Mouse (Mus musculus): ENCODE data around the gene Serping1. TPM values are rescaled to one million over a fixed set of nuclear protein-coding genes. Genes with fewer than 3 reads are reported as not detected.
"Not testable (repeated sequence)": the region's sequence is repeated elsewhere in the genome, so short reads cannot be mapped to it uniquely, and the experiment has no call there.

Gene Serping1
- 10 to 100 TPM; 46.7 to 59.3 TPM for total RNA-seq (2021)
- long read RNA-seq, experiment 1, transcript Serping1-201 (8 exons, 1,768 nt), result major isoform, 6 of 67 reads
- long read RNA-seq, experiment 1, partial matches to known transcripts, result 48 of 67 reads
- long read RNA-seq, experiment 1, other reads (novel, unspliced or antisense), result 13 of 67 reads
- long read RNA-seq, experiment 2, transcript Serping1-201 (8 exons, 1,768 nt), result major isoform, 14 of 114 reads
- long read RNA-seq, experiment 2, partial matches to known transcripts, result 96 of 114 reads
- long read RNA-seq, experiment 2, other reads (novel, unspliced or antisense), result 4 of 114 reads

GRCm38 (mm10) chr2:84775241-84775640, at the start of gene Serping1:
Gene Serping1 (minus strand): TSS chr2:84775444.
- peak; percentile 17 for DNase-seq

GRCm38 (mm10) chr2:84823237-84823636, 48.0 kb upstream of the Serping1 start:
- DNase-seq, result no peak

- DNase-seq, result no peak
Observed at GRCm38 (mm10) chr2:84822552-84822951, 47.3 kb upstream of the Serping1 start, which contains the start of gene Smtnl1. Gene Smtnl1 (minus strand): TSS chr2:84822652.

GRCm38 (mm10) chr2:84819861-84820260, 44.6 kb upstream of the Serping1 start:
- DNase-seq, result peak; percentile 41

GRCm38 (mm10) chr2:84812676-84813075, 37.4 kb upstream of the Serping1 start:
- no peak for DNase-seq

GRCm38 (mm10) chr2:84811880-84812279, 36.6 kb upstream of the Serping1 start:
- no peak for DNase-seq

- peak; percentile 71 for DNase-seq
Observed at GRCm38 (mm10) chr2:84810886-84811577, 35.8 kb upstream of the Serping1 start.

GRCm38 (mm10) chr2:84810526-84810885, 35.3 kb upstream of the Serping1 start:
- no peak for DNase-seq

GRCm38 (mm10) chr2:84809330-84809729, 34.1 kb upstream of the Serping1 start:
- no peak for DNase-seq

GRCm38 (mm10) chr2:84806546-84806945, 31.3 kb upstream of the Serping1 start:
- no peak for DNase-seq

GRCm38 (mm10) chr2:84803963-84804362, 28.7 kb upstream of the Serping1 start:
- no peak for DNase-seq

- not testable (repeated sequence) for DNase-seq
Observed at GRCm38 (mm10) chr2:84801223-84801622, 26.0 kb upstream of the Serping1 start.

GRCm38 (mm10) chr2:84800304-84800703, 25.1 kb upstream of the Serping1 start:
- no peak for DNase-seq

GRCm38 (mm10) chr2:84799041-84799561, 23.9 kb upstream of the Serping1 start:
- DNase-seq, result peak; percentile 48

GRCm38 (mm10) chr2:84798493-84798921, 23.3 kb upstream of the Serping1 start, which contains the start of gene Ube2l6:
Gene Ube2l6 (plus strand): TSS chr2:84798828.
- DNase-seq, result peak; percentile 65

- DNase-seq, result peak; percentile 60
Observed at GRCm38 (mm10) chr2:84797833-84798492, 22.7 kb upstream of the Serping1 start.

GRCm38 (mm10) chr2:84793871-84794270, 18.6 kb upstream of the Serping1 start:
- no peak for DNase-seq

- DNase-seq, result no peak
Observed at GRCm38 (mm10) chr2:84793154-84793553, 17.9 kb upstream of the Serping1 start.

GRCm38 (mm10) chr2:84792516-84792915, 17.3 kb upstream of the Serping1 start:
- DNase-seq, result no peak

GRCm38 (mm10) chr2:84790418-84790817, 15.2 kb upstream of the Serping1 start:
- DNase-seq, result no peak

GRCm38 (mm10) chr2:84788316-84788715, 13.1 kb upstream of the Serping1 start:
- DNase-seq, result no peak

GRCm38 (mm10) chr2:84783840-84784566, 8.8 kb upstream of the Serping1 start:
- DNase-seq, result no peak

Data from gastrocnemius, postnatal 25 days (tissue).